Mouse (Mus musculus) ES-Bruce4 (cell line): ENCODE measurements around the gene Sel1l3. TPM values are rescaled to one million over a fixed set of nuclear protein-coding genes. Genes with fewer than 3 reads are reported as not detected.

ENCODE experiments used
- H3K27ac ChIP-seq: 2 replicates; pipeline ENCODE4 v1.5.1; 2012; ENCODE audit warnings: low read length, inconsistent platforms; ENCODE audit not compliant: insufficient read depth
- H3K27me3 ChIP-seq: 2 replicates; pipeline ENCODE4 v1.6.1; 2012; ENCODE audit warnings: mild to moderate bottlenecking, low read length, inconsistent platforms; ENCODE audit not compliant: control insufficient read depth, poor library complexity, insufficient read depth, severe bottlenecking
- H3K36me3 ChIP-seq: 2 replicates; pipeline ENCODE4 v1.6.1; 2012; ENCODE audit warnings: inconsistent platforms, mild to moderate bottlenecking, low read length, moderate library complexity; ENCODE audit not compliant: control insufficient read depth, poor library complexity, insufficient read depth, severe bottlenecking
- H3K4me1 ChIP-seq: one replicate; pipeline ENCODE4 v1.8.1; 2011; ENCODE audit warnings: low read length; ENCODE audit not compliant: control insufficient read depth, insufficient read depth
- H3K4me3 ChIP-seq: 2 replicates; pipeline ENCODE4 v1.5.1; 2011; ENCODE audit warnings: low read depth, mild to moderate bottlenecking, low read length
- H3K9ac ChIP-seq: 2 replicates; pipeline ENCODE4 v1.6.1; 2012; ENCODE audit warnings: low read depth, mild to moderate bottlenecking, inconsistent platforms; ENCODE audit not compliant: poor library complexity, severe bottlenecking
- H3K9me3 ChIP-seq: replicated peaks from 2 replicates; pipeline ENCODE4 v1.6.1; 2012; ENCODE audit warnings: mild to moderate bottlenecking, low read length, inconsistent platforms; ENCODE audit not compliant: control insufficient read depth, poor library complexity, insufficient read depth, severe bottlenecking
- CTCF ChIP-seq: IDR thresholded peaks from one replicate; pipeline ENCODE4 v1.8.1; 2011; ENCODE audit warnings: low read depth, low read length
- EP300 ChIP-seq: IDR thresholded peaks from 2 replicates; pipeline ENCODE4 v1.6.1; 2011; ENCODE audit warnings: low read depth, low read length; ENCODE audit not compliant: insufficient read depth
- POLR2A ChIP-seq: IDR thresholded peaks from one replicate; pipeline ENCODE4 v1.8.1; 2011; ENCODE audit warnings: low read length; ENCODE audit not compliant: insufficient read depth
- polyA plus RNA-seq: library from polyadenylated mRNA; stranded (reverse); fragments of >200 nt; gene quantifications from 2 replicates; pipeline ENCODE4 v1.2.4, GENCODE M21; 2011; ENCODE audit warnings: low read depth; ENCODE audit not compliant: missing spikeins, insufficient read depth, insufficient read length

The Sel1l3 gene
- polyA plus RNA-seq, 1 experiment: 6.1 TPM

GRCm38 (mm10) chr5:53230560-53230959, 16.8 kb upstream of the Sel1l3 start:
- Histone ChIP-seq H3K9ac (no peak overlapping the region), H3K9me3 (no peaks in the 10 kb centered on the region), H3K27me3 (no peaks in the 10 kb centered on the region), H3K4me3 (no peak overlapping the region), H3K27ac (no peak overlapping the region), H3K4me1 (no peaks in the 10 kb centered on the region), H3K36me3 (no peaks in the 10 kb centered on the region)
- TF ChIP-seq POLR2A (no peak), CTCF (no peak), EP300 (no peak)

GRCm38 (mm10) chr5:53225434-53225833, 11.7 kb upstream of the Sel1l3 start:
- H3K4me1 ChIP-seq: no peaks in the 10 kb centered on the region
- no peak overlapping the region for H3K4me3 ChIP-seq
- no peaks in the 10 kb centered on the region for H3K36me3 ChIP-seq
- no peak overlapping the region for H3K27ac ChIP-seq
- TF ChIP-seq POLR2A (no peak), EP300 (no peak), CTCF (no peak)
- H3K9ac ChIP-seq: no peak overlapping the region
- H3K9me3 ChIP-seq: no peaks in the 10 kb centered on the region
- no peaks in the 10 kb centered on the region for H3K27me3 ChIP-seq

GRCm38 (mm10) chr5:53214801-53215200, 1.1 kb upstream of the Sel1l3 start:
- peaks cover 17% of the 10 kb centered on the region for H3K27me3 ChIP-seq

GRCm38 (mm10) chr5:53214362-53214761, 635 bp upstream of the Sel1l3 start:
- Histone ChIP-seq H3K4me1 (no peaks in the 10 kb centered on the region), H3K27ac (no peak overlapping the region), H3K9ac (no peak overlapping the region), H3K9me3 (no peaks in the 10 kb centered on the region), H3K4me3 (no peak overlapping the region), H3K27me3 (peaks cover 17% of the 10 kb centered on the region), H3K36me3 (no peaks in the 10 kb centered on the region)
- TF ChIP-seq CTCF: no peak
- no peak for TF ChIP-seq POLR2A
- no peak for TF ChIP-seq EP300

More at GRCm38 (mm10) chr5:53214801-53215200, 1.1 kb upstream of the Sel1l3 start:
- TF ChIP-seq EP300 (no peak), CTCF (no peak)
- Histone ChIP-seq H3K4me3 (no peak overlapping the region), H3K36me3 (no peaks in the 10 kb centered on the region), H3K4me1 (no peaks in the 10 kb centered on the region), H3K27ac (no peak overlapping the region), H3K9ac (no peak overlapping the region), H3K9me3 (no peaks in the 10 kb centered on the region)

- no peak for TF ChIP-seq CTCF
- no peak for TF ChIP-seq POLR2A
- no peak for TF ChIP-seq EP300
- Histone ChIP-seq H3K36me3 (no peaks in the 10 kb centered on the region), H3K9me3 (no peaks in the 10 kb centered on the region), H3K4me3 (peak overlapping the region; percentile 70), H3K4me1 (no peaks in the 10 kb centered on the region), H3K27ac (no peak overlapping the region), H3K27me3 (peaks cover 17% of the 10 kb centered on the region), H3K9ac (peak overlapping the region; percentile 76)
Measured at GRCm38 (mm10) chr5:53212782-53213710, 681 bp downstream of the Sel1l3 start.

- Histone ChIP-seq H3K4me3 (peak overlapping the region; percentile 70), H3K27ac (no peak overlapping the region), H3K9ac (peak overlapping the region; percentile 76; the same call in 1 of the 2 replicates), H3K9me3 (no peaks in the 10 kb centered on the region), H3K4me1 (no peaks in the 10 kb centered on the region), H3K27me3 (peaks cover 17% of the 10 kb centered on the region), H3K36me3 (no peaks in the 10 kb centered on the region)
- no peak for TF ChIP-seq EP300
- no peak for TF ChIP-seq POLR2A
- no peak for TF ChIP-seq CTCF
Measured at GRCm38 (mm10) chr5:53212087-53212781, 1.5 kb downstream of the Sel1l3 start.
